Mouse (Mus musculus): ENCODE measurements around the gene Ppp2r5e. TPM values are rescaled to one million over a fixed set of nuclear protein-coding genes. Genes with fewer than 3 reads are reported as not detected.

The Ppp2r5e gene
- polyA plus RNA-seq, 1 experiment from 2014 or later = 13.8 TPM

GRCm38 (mm10) chr12:75416681-75417080, 179.4 kb downstream of the Ppp2r5e start, which contains the start of gene Gphb5:
Gphb5 (minus strand) TSS chr12:75416781.
- ATAC-seq (ENCODE audit: insufficient number of reproducible peaks, insufficient read depth, low FRiP score, low read depth) = no peak
- Histone ChIP-seq H3K9me3 (ENCODE audit: control insufficient read depth, low read length) (no peaks in the 10 kb centered on the region), H3K4me3 (ENCODE audit: control insufficient read depth in 1 of 2, insufficient read depth in 1 of 2, low read depth in 1 of 2, low read length in 2 of 2) (no peak within 1 kb of the TSS), H3K27me3 (ENCODE audit: control insufficient read depth, insufficient read depth, low read length) (no peaks in the 10 kb centered on the region), H3K4me2 (ENCODE audit: low read length) (no peak within 1 kb of the TSS), H3K36me3 (ENCODE audit: control insufficient read depth, insufficient read depth, low read length) (no peaks in the 10 kb centered on the region), H3K9ac (ENCODE audit: low read length) (no peak within 1 kb of the TSS), H3K4me1 (ENCODE audit: control insufficient read depth in 2 of 2, insufficient read depth in 2 of 2, low read length in 2 of 2) (no peaks in the 10 kb centered on the region), H3K27ac (replicated peaks in 1 of 2; ENCODE audit: control insufficient read depth in 1 of 2, insufficient read depth in 1 of 2, low read depth in 2 of 2, low read length in 2 of 2) (no peak within 1 kb of the TSS)
- 81% methylated on average over 4 of the region's 4 CpGs for WGBS

- H3K27me3 ChIP-seq (ENCODE audit: control insufficient read depth, insufficient read depth, low read length) = no peaks in the 10 kb centered on the region
- H3K9ac ChIP-seq (ENCODE audit: low read length) = no peak overlapping the region
- H3K4me2 ChIP-seq (ENCODE audit: low read length) = no peak overlapping the region
- H3K9me3 ChIP-seq (ENCODE audit: control insufficient read depth, low read length) = no peaks in the 10 kb centered on the region
- H3K4me1 ChIP-seq (ENCODE audit: control insufficient read depth in 2 of 2, insufficient read depth in 2 of 2, low read length in 2 of 2) = no peaks in the 10 kb centered on the region
- H3K27ac ChIP-seq (replicated peaks in 1 of 2; ENCODE audit: control insufficient read depth in 1 of 2, insufficient read depth in 1 of 2, low read depth in 2 of 2, low read length in 2 of 2) = no peak overlapping the region
- 60% methylated on average over 6 of the region's 6 CpGs for WGBS
- no peak overlapping the region for H3K4me3 ChIP-seq (ENCODE audit: control insufficient read depth in 1 of 2, insufficient read depth in 1 of 2, low read depth in 1 of 2, low read length in 2 of 2)
- ATAC-seq (ENCODE audit: insufficient number of reproducible peaks, insufficient read depth, low FRiP score, low read depth) = no peak
- H3K36me3 ChIP-seq (ENCODE audit: control insufficient read depth, insufficient read depth, low read length) = no peaks in the 10 kb centered on the region
These were observed 181.1 kb downstream of the Ppp2r5e start for GRCm38 (mm10) chr12:75414991-75415390.

- no peak overlapping the region for H3K9ac ChIP-seq (ENCODE audit: low read length)
- ATAC-seq (ENCODE audit: insufficient number of reproducible peaks, insufficient read depth, low FRiP score, low read depth) = no peak
- no peak overlapping the region for H3K4me3 ChIP-seq (ENCODE audit: control insufficient read depth in 1 of 2, insufficient read depth in 1 of 2, low read depth in 1 of 2, low read length in 2 of 2)
- H3K4me1 ChIP-seq (ENCODE audit: control insufficient read depth in 2 of 2, insufficient read depth in 2 of 2, low read length in 2 of 2) = no peaks in the 10 kb centered on the region
- WGBS = 78% methylated on average over 9 of the region's 9 CpGs
- no peaks in the 10 kb centered on the region for H3K9me3 ChIP-seq (ENCODE audit: control insufficient read depth, low read length)
- no peaks in the 10 kb centered on the region for H3K27me3 ChIP-seq (ENCODE audit: control insufficient read depth, insufficient read depth, low read length)
- H3K4me2 ChIP-seq (ENCODE audit: low read length) = no peak overlapping the region
- no peak overlapping the region for H3K27ac ChIP-seq (replicated peaks in 1 of 2; ENCODE audit: control insufficient read depth in 1 of 2, insufficient read depth in 1 of 2, low read depth in 2 of 2, low read length in 2 of 2)
- H3K36me3 ChIP-seq (ENCODE audit: control insufficient read depth, insufficient read depth, low read length) = no peaks in the 10 kb centered on the region
These were observed 183.1 kb downstream of the Ppp2r5e start for GRCm38 (mm10) chr12:75412964-75413363.

Other genes with a start within 250 kb of the Ppp2r5e start
- gene Gphb5, start 179.5 kb downstream of the Ppp2r5e start, polyA plus RNA-seq (2014; fragmentation: Nextera tagmentation; extraction: Ambion mirVana) = not detected in 2 replicates
- 7.6 and 7.8 TPM in 2 replicates for gene Wdr89, start 73.3 kb upstream of the Ppp2r5e start, polyA plus RNA-seq (2014; fragmentation: Nextera tagmentation; extraction: Ambion mirVana)
- gene Sgpp1, start 139.5 kb upstream of the Ppp2r5e start, polyA plus RNA-seq (2014; fragmentation: Nextera tagmentation; extraction: Ambion mirVana) = 22.5 and 25.3 TPM in 2 replicates
- gene Syne2, start 221.9 kb upstream of the Ppp2r5e start, polyA plus RNA-seq (2014; fragmentation: Nextera tagmentation; extraction: Ambion mirVana) = 52.5 and 55.9 TPM in 2 replicates